Mouse (Mus musculus): Measurements from ENCODE around the gene Efcc1. TPM values are rescaled to one million over a fixed set of nuclear protein-coding genes. Genes with fewer than 3 reads are reported as not detected.
"Not testable (repeated sequence)": the region's sequence is repeated elsewhere in the genome, so short reads cannot be mapped to it uniquely, and the experiment has no call there.

The Efcc1 gene
- polyA plus RNA-seq, 1 experiment from 2014 or later: 0.76 TPM

- Histone ChIP-seq H3K4me3 (ENCODE audit: control insufficient read depth in 1 of 2, insufficient read depth in 1 of 2, low read depth in 1 of 2, low read length in 2 of 2) (no peak overlapping the region), H3K9ac (ENCODE audit: low read length) (no peak overlapping the region), H3K36me3 (ENCODE audit: control insufficient read depth, insufficient read depth, low read length) (no peaks in the 10 kb centered on the region), H3K27ac (replicated peaks in 1 of 2; ENCODE audit: control insufficient read depth in 1 of 2, insufficient read depth in 1 of 2, low read depth in 2 of 2, low read length in 2 of 2) (no peak overlapping the region), H3K27me3 (ENCODE audit: control insufficient read depth, insufficient read depth, low read length) (no peaks in the 10 kb centered on the region), H3K4me2 (ENCODE audit: low read length) (no peak overlapping the region), H3K4me1 (ENCODE audit: control insufficient read depth in 2 of 2, insufficient read depth in 2 of 2, low read length in 2 of 2) (no peaks in the 10 kb centered on the region), H3K9me3 (ENCODE audit: control insufficient read depth, low read length) (no peaks in the 10 kb centered on the region)
- 83% methylated on average over 8 of the region's 8 CpGs for WGBS
- no peak for ATAC-seq (ENCODE audit: insufficient number of reproducible peaks, insufficient read depth, low FRiP score, low read depth)
These were observed 26.2 kb downstream of the Efcc1 start for GRCm38 (mm10) chr6:87756896-87757295.

- Histone ChIP-seq H3K27me3 (ENCODE audit: control insufficient read depth, insufficient read depth, low read length) (no peaks in the 10 kb centered on the region), H3K27ac (replicated peaks in 1 of 2; ENCODE audit: control insufficient read depth in 1 of 2, insufficient read depth in 1 of 2, low read depth in 2 of 2, low read length in 2 of 2) (no peak overlapping the region), H3K9me3 (ENCODE audit: control insufficient read depth, low read length) (no peaks in the 10 kb centered on the region), H3K9ac (ENCODE audit: low read length) (no peak overlapping the region), H3K4me2 (ENCODE audit: low read length) (no peak overlapping the region), H3K4me3 (ENCODE audit: control insufficient read depth in 1 of 2, insufficient read depth in 1 of 2, low read depth in 1 of 2, low read length in 2 of 2) (no peak overlapping the region), H3K4me1 (ENCODE audit: control insufficient read depth in 2 of 2, insufficient read depth in 2 of 2, low read length in 2 of 2) (no peaks in the 10 kb centered on the region), H3K36me3 (ENCODE audit: control insufficient read depth, insufficient read depth, low read length) (no peaks in the 10 kb centered on the region)
- WGBS: 63% methylated on average over 3 of the region's 3 CpGs
- no peak for ATAC-seq (ENCODE audit: insufficient number of reproducible peaks, insufficient read depth, low FRiP score, low read depth)
These were observed 28.7 kb downstream of the Efcc1 start for GRCm38 (mm10) chr6:87759404-87759803.

- 54% methylated on average over 3 of the region's 3 CpGs for WGBS
- no peak for ATAC-seq (ENCODE audit: insufficient number of reproducible peaks, insufficient read depth, low FRiP score, low read depth)
These were observed 29.2 kb downstream of the Efcc1 start for GRCm38 (mm10) chr6:87759850-87760249.

GRCm38 (mm10) chr6:87762161-87762560, 31.5 kb downstream of the Efcc1 start:
- H3K4me1 ChIP-seq (ENCODE audit: control insufficient read depth in 2 of 2, insufficient read depth in 2 of 2, low read length in 2 of 2): no peaks in the 10 kb centered on the region
- H3K9ac ChIP-seq (ENCODE audit: low read length): no peak overlapping the region
- H3K27me3 ChIP-seq (ENCODE audit: control insufficient read depth, insufficient read depth, low read length): no peaks in the 10 kb centered on the region
- H3K36me3 ChIP-seq (ENCODE audit: control insufficient read depth, insufficient read depth, low read length): no peaks in the 10 kb centered on the region
- no peak overlapping the region for H3K4me3 ChIP-seq (ENCODE audit: control insufficient read depth in 1 of 2, insufficient read depth in 1 of 2, low read depth in 1 of 2, low read length in 2 of 2)
- H3K9me3 ChIP-seq (ENCODE audit: control insufficient read depth, low read length): no peaks in the 10 kb centered on the region
- ATAC-seq (ENCODE audit: insufficient number of reproducible peaks, insufficient read depth, low FRiP score, low read depth): no peak
- WGBS: 80% methylated on average over 5 of the region's 5 CpGs
- no peak overlapping the region for H3K27ac ChIP-seq (replicated peaks in 1 of 2; ENCODE audit: control insufficient read depth in 1 of 2, insufficient read depth in 1 of 2, low read depth in 2 of 2, low read length in 2 of 2)
- H3K4me2 ChIP-seq (ENCODE audit: low read length): no peak overlapping the region

More at GRCm38 (mm10) chr6:87759850-87760249, 29.2 kb downstream of the Efcc1 start:
- H3K4me2 ChIP-seq (ENCODE audit: low read length): no peak overlapping the region
- H3K9me3 ChIP-seq (ENCODE audit: control insufficient read depth, low read length): no peaks in the 10 kb centered on the region
- no peak overlapping the region for H3K9ac ChIP-seq (ENCODE audit: low read length)
- no peaks in the 10 kb centered on the region for H3K27me3 ChIP-seq (ENCODE audit: control insufficient read depth, insufficient read depth, low read length)
- no peak overlapping the region for H3K4me3 ChIP-seq (ENCODE audit: control insufficient read depth in 1 of 2, insufficient read depth in 1 of 2, low read depth in 1 of 2, low read length in 2 of 2)
- H3K27ac ChIP-seq (replicated peaks in 1 of 2; ENCODE audit: control insufficient read depth in 1 of 2, insufficient read depth in 1 of 2, low read depth in 2 of 2, low read length in 2 of 2): no peak overlapping the region
- no peaks in the 10 kb centered on the region for H3K36me3 ChIP-seq (ENCODE audit: control insufficient read depth, insufficient read depth, low read length)
- no peaks in the 10 kb centered on the region for H3K4me1 ChIP-seq (ENCODE audit: control insufficient read depth in 2 of 2, insufficient read depth in 2 of 2, low read length in 2 of 2)

DNA sequence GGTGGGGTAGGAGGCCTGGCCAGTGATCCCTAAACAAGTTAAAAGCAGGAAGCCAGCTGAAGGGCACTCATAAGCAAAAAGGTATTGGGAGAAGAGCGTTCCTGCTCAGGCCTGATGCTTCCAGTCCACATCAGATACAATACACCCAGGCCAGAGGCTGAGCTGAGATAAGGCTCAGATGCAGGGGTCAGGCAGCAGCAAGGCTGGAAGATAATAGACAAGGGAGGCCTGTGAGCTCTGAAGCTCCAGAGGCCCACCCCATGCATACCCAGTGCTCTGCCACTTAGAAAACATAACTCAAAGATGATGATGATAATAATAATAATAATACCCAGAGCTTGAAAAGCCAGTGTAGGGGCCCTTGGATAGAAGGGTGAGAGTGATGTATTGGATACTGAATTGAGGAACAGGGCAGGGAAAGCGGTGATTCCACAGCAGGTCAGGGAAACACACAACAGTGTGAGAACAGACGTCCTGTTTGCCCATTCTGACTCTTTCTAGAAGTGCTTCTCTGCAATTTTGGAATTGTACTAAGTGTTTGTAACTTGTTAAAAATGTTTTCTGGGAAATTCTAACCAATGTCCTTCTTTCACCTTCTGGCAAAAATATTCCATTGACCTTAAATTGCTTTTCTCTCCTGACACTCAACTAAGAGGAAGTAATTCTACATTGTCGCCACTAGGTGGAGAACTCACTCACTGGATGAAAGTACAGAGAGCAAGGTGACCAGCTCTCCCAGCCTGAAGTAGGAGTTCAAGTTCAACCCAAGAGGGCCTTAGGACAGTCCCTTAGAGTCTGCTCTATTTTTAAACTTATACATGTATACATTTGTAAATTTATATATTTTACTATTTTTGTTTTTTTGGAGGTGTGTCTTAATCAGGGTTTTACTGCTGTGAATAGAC, 33.0 kb downstream of the Efcc1 start:
- Histone ChIP-seq H3K27me3 (ENCODE audit: control insufficient read depth, insufficient read depth, low read length) (no peaks in the 10 kb centered on the region), H3K9me3 (ENCODE audit: control insufficient read depth, low read length) (no peaks in the 10 kb centered on the region), H3K36me3 (ENCODE audit: control insufficient read depth, insufficient read depth, low read length) (no peaks in the 10 kb centered on the region), H3K4me3 (ENCODE audit: control insufficient read depth in 1 of 2, insufficient read depth in 1 of 2, low read depth in 1 of 2, low read length in 2 of 2) (no peak overlapping the region), H3K4me1 (ENCODE audit: control insufficient read depth in 2 of 2, insufficient read depth in 2 of 2, low read length in 2 of 2) (no peaks in the 10 kb centered on the region), H3K4me2 (ENCODE audit: low read length) (no peak overlapping the region), H3K9ac (ENCODE audit: low read length) (no peak overlapping the region), H3K27ac (replicated peaks in 1 of 2; ENCODE audit: control insufficient read depth in 1 of 2, insufficient read depth in 1 of 2, low read depth in 2 of 2, low read length in 2 of 2) (no peak overlapping the region)
- 57% methylated on average over 4 of the region's 4 CpGs for WGBS
- no peak for ATAC-seq (ENCODE audit: insufficient number of reproducible peaks, insufficient read depth, low FRiP score, low read depth)

DNA sequence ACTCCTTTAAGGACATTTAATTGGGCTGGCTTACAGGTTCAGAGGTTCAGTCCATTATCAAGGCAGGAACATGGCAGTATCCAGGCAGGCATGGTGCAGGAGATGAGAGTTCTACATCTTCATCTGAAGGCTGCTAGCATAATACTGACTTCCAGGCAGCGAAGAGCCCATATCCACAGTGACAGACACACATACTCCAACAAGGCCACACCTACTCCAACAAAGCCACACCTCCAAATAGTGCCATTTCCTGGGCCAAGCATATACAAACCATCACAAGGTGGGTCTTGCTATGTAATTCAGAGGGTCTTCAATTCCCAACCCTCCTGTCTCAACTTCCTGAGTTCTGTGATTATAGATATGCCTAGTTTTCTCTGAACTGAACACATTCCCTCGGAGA, 33.6 kb downstream of the Efcc1 start:
- ATAC-seq (ENCODE audit: insufficient number of reproducible peaks, insufficient read depth, low FRiP score, low read depth): not testable (repeated sequence)

DNA sequence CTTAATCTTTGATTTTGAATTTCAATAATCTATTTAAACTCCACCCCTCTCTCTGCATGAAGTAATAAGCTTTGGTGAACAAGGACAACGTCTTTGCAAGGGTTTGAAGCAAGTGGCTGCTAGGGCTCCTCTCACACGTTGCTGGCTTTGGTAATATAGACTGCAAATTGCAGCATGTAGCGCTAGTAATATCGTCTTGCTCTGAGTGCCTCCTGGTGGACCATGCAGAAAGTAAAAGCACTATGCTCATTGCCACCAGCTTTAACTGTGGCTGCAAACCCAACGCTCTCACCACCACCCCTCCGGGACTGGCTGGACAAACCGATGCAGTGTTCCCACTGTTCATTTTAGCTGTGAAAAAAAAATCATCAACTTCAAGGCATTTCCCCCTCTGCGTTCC, 40.0 kb downstream of the Efcc1 start:
- Histone ChIP-seq H3K27ac (replicated peaks in 1 of 2; ENCODE audit: control insufficient read depth in 1 of 2, insufficient read depth in 1 of 2, low read depth in 2 of 2, low read length in 2 of 2) (no peak overlapping the region), H3K27me3 (ENCODE audit: control insufficient read depth, insufficient read depth, low read length) (no peaks in the 10 kb centered on the region), H3K9ac (ENCODE audit: low read length) (no peak overlapping the region), H3K36me3 (ENCODE audit: control insufficient read depth, insufficient read depth, low read length) (no peaks in the 10 kb centered on the region), H3K9me3 (ENCODE audit: control insufficient read depth, low read length) (no peaks in the 10 kb centered on the region), H3K4me3 (ENCODE audit: control insufficient read depth in 1 of 2, insufficient read depth in 1 of 2, low read depth in 1 of 2, low read length in 2 of 2) (no peak overlapping the region), H3K4me1 (ENCODE audit: control insufficient read depth in 2 of 2, insufficient read depth in 2 of 2, low read length in 2 of 2) (no peaks in the 10 kb centered on the region), H3K4me2 (ENCODE audit: low read length) (no peak overlapping the region)
- 53% methylated on average over 8 of the region's 8 CpGs for WGBS
- no peak for ATAC-seq (ENCODE audit: insufficient number of reproducible peaks, insufficient read depth, low FRiP score, low read depth)

More for the DNA sequence above, 33.6 kb downstream of the Efcc1 start:
- not testable (repeated sequence) for H3K27ac ChIP-seq (replicated peaks in 1 of 2; ENCODE audit: control insufficient read depth in 1 of 2, insufficient read depth in 1 of 2, low read depth in 2 of 2, low read length in 2 of 2); H3K4me3 ChIP-seq (ENCODE audit: control insufficient read depth in 1 of 2, insufficient read depth in 1 of 2, low read depth in 1 of 2, low read length in 2 of 2); H3K4me1 ChIP-seq (ENCODE audit: control insufficient read depth in 2 of 2, insufficient read depth in 2 of 2, low read length in 2 of 2); H3K9me3 ChIP-seq (ENCODE audit: control insufficient read depth, low read length); H3K36me3 ChIP-seq (ENCODE audit: control insufficient read depth, insufficient read depth, low read length); H3K27me3 ChIP-seq (ENCODE audit: control insufficient read depth, insufficient read depth, low read length); H3K4me2 ChIP-seq (ENCODE audit: low read length); H3K9ac ChIP-seq (ENCODE audit: low read length)
- WGBS: 89% methylated on average over 2 of the region's 2 CpGs
